In genomic region chr17:23660876-23661200, GRCm38 (mm10) we compare ENCODE assay signal across 11 mouse cellular contexts. TPM values are rescaled to one million over a fixed set of nuclear protein-coding genes. Genes with fewer than 3 reads are reported as not detected.
DNase-seq lines count a peak whose midpoint lies in the region; ATAC-seq and TF ChIP-seq lines count a peak whose summit lies in the region.
"Had no signal": no experiment of that assay in that cellular context is flagged by ENCODE, and none has a peak within 500 bp of the region (broad histone marks: within the 10 kb centered on the region; RNA-seq: fewer than 3 reads in every experiment).

No protein-coding gene starts in this region.

- no peak for DNase-seq in heart, postnatal 10 days
- DNase-seq in neural tube, embryonic 10.5 days (ENCODE audit: extremely low spot score, low spot score) = no peak
- DNase-seq in liver, embryonic 14.5 days (ENCODE audit: low read depth in 3 of 3, low spot score in 3 of 3) = no peak
- DNase-seq in spleen, adult 18-20 months = no peak
- no peak for DNase-seq in thymus, adult 2 months
- no peak for DNase-seq in layer of hippocampus, adult 2 months (ENCODE audit: low spot score in 2 of 2)
- DNase-seq: gastrocnemius, postnatal 36 days had no signal

- peak overlapping the region; percentile 38 for H3K4me2 ChIP-seq in heart, embryonic 12.5 days
- peak overlapping the region; percentile 34 for H3K4me2 ChIP-seq in neural tube, embryonic 15.5 days
- H3K4me2 ChIP-seq in liver, embryonic 14.5 days (ENCODE audit: low read depth) = peak overlapping the region; percentile 21

- no peaks in the 10 kb centered on the region for H3K9me3 ChIP-seq in heart, embryonic 12.5 days (replicated peaks)
- no peaks in the 10 kb centered on the region for H3K9me3 ChIP-seq in neural tube, embryonic 15.5 days (replicated peaks)
- H3K9me3 ChIP-seq in liver, embryonic 14.5 days (ENCODE audit: control insufficient read depth, low read length) = no peaks in the 10 kb centered on the region

- no peak overlapping the region for H3K27ac ChIP-seq in heart, embryonic 12.5 days (ENCODE audit: poor library complexity, severe bottlenecking)
- no peak overlapping the region for H3K27ac ChIP-seq in neural tube, embryonic 15.5 days (replicated peaks)
- H3K27ac ChIP-seq in liver, embryonic 14.5 days = no peak overlapping the region
- no peak overlapping the region for H3K27ac ChIP-seq in thymus, adult 2 months (ENCODE audit: control insufficient read depth, insufficient read depth, low read length)
- H3K27ac ChIP-seq in layer of hippocampus, adult 2 months = no peak overlapping the region
- H3K27ac ChIP-seq: macrophage had no signal

- TF ChIP-seq EP300 in liver, embryonic 14.5 days (IDR thresholded peaks at IDR 0.05; ENCODE audit: low read depth) = no peak

- intact Hi-C loops in heart, postnatal 10 days (cut with DNase I) = loop anchor here (5.0 kb wide), 1 partner anchor 46 kb away; no protein-coding TSS in a partner anchor

- ATAC-seq in heart, embryonic 12.5 days (ENCODE audit: insufficient number of reproducible peaks, low FRiP score) = no peak
- no peak for ATAC-seq in neural tube, embryonic 15.5 days (ENCODE audit: low FRiP score)
- no peak for ATAC-seq in liver, embryonic 14.5 days (ENCODE audit: insufficient read depth)

- no peak overlapping the region for H3K9ac ChIP-seq in heart, embryonic 12.5 days
- H3K9ac ChIP-seq in neural tube, embryonic 15.5 days (replicated peaks) = no peak overlapping the region
- H3K9ac ChIP-seq in liver, embryonic 14.5 days (replicated peaks) = no peak overlapping the region

- H3K27me3 ChIP-seq in heart, embryonic 12.5 days (replicated peaks) = peaks cover 60% of the 10 kb centered on the region
- H3K27me3 ChIP-seq in neural tube, embryonic 15.5 days (replicated peaks) = peaks cover 47% of the 10 kb centered on the region
- peaks cover 19% of the 10 kb centered on the region for H3K27me3 ChIP-seq in liver, embryonic 14.5 days (ENCODE audit: control insufficient read depth, insufficient read depth, low read length)
- H3K27me3 ChIP-seq in thymus, adult 2 months (ENCODE audit: control insufficient read depth, insufficient read depth, low read length) = peaks cover 5% of the 10 kb centered on the region; the same call in 1 of the 2 replicates

- peaks cover 10% of the 10 kb centered on the region; the same call in 1 of the 2 replicates for H3K4me1 ChIP-seq in heart, embryonic 12.5 days (replicated peaks)
- H3K4me1 ChIP-seq in neural tube, embryonic 15.5 days = peaks cover 8% of the 10 kb centered on the region; the same call in 1 of the 2 replicates
- no peaks in the 10 kb centered on the region for H3K4me1 ChIP-seq in liver, embryonic 14.5 days (replicated peaks; ENCODE audit: control insufficient read depth in 2 of 2, insufficient read depth in 2 of 2, low read length in 1 of 2)
- peaks cover 10% of the 10 kb centered on the region; the same call in 1 of the 2 replicates for H3K4me1 ChIP-seq in thymus, adult 2 months (replicated peaks; ENCODE audit: control insufficient read depth, insufficient read depth, low read length)

- peak overlapping the region; percentile 7 for H3K4me3 ChIP-seq in heart, embryonic 12.5 days
- no peak overlapping the region for H3K4me3 ChIP-seq in neural tube, embryonic 15.5 days (replicated peaks)
- H3K4me3 ChIP-seq in liver, embryonic 14.5 days (ENCODE audit: insufficient read depth in 1 of 2, low read depth in 2 of 2, low read length in 2 of 2) = no peak overlapping the region
- no peak overlapping the region for H3K4me3 ChIP-seq in thymus, adult 2 months (ENCODE audit: control insufficient read depth, insufficient read depth, low read length)
- H3K4me3 ChIP-seq in layer of hippocampus, adult 2 months = no peak overlapping the region

- 4% methylated on average over 14 of the region's 14 CpGs for WGBS in heart, embryonic 12.5 days
- 3% methylated on average over 13 of the region's 14 CpGs for WGBS in neural tube, embryonic 15.5 days
- WGBS in liver, embryonic 14.5 days (ENCODE audit: insufficient replicate concordance) = 3% methylated on average over 14 of the region's 14 CpGs
- WGBS in thymus, adult 2 months = 4% methylated on average over 14 of the region's 14 CpGs

- peaks cover 1% of the 10 kb centered on the region; the same call in 1 of the 2 replicates for H3K36me3 ChIP-seq in heart, embryonic 12.5 days
- no peaks in the 10 kb centered on the region for H3K36me3 ChIP-seq in neural tube, embryonic 15.5 days
- no peaks in the 10 kb centered on the region for H3K36me3 ChIP-seq in liver, embryonic 14.5 days (replicated peaks; ENCODE audit: control insufficient read depth, insufficient read depth, low read depth)
- H3K36me3 ChIP-seq in thymus, adult 2 months (ENCODE audit: control insufficient read depth, insufficient read depth, low read length) = no peaks in the 10 kb centered on the region

- TF ChIP-seq CTCF in liver, embryonic 14.5 days (IDR thresholded peaks at IDR 0.05; ENCODE audit: low read depth) = no peak
- TF ChIP-seq CTCF in thymus, adult 2 months (IDR thresholded peaks at IDR 0.05; ENCODE audit: borderline replicate concordance, control insufficient read depth, extremely low read depth, insufficient read depth, low read length, poor library complexity) = no peak
- TF ChIP-seq CTCF in layer of hippocampus, adult 2 months (conservative IDR thresholded peaks at IDR 0.05) = no peak

- TF ChIP-seq POLR2A in thymus, adult 2 months (IDR thresholded peaks at IDR 0.05; ENCODE audit: control insufficient read depth, extremely low read depth, insufficient read depth, low read length, poor library complexity) = no peak

RNA-seq across cellular contexts. Expression of gene Bicdl2, which starts 0.5 kb away (rescaled TPM):
- 0.36 TPM in 1 of 2 replicates, not detected in the other for polyA plus RNA-seq in heart, embryonic 12.5 days (2016; fragmentation: Nextera tagmentation; extraction: Ambion mirVana)
- total RNA-seq in heart, postnatal 10 days (2021) = not detected
- 0.84 TPM in 1 of 2 replicates, not detected in the other for polyA plus RNA-seq in neural tube, embryonic 15.5 days (2015; fragmentation: Nextera tagmentation; extraction: Ambion mirVana)
- 0.02 TPM in 2 replicates for polyA plus RNA-seq in liver, embryonic 14.5 days (2012; rRNA removed)
- not detected in 2 replicates for polyA plus RNA-seq in liver, embryonic 14.5 days (2014; fragmentation: Nextera tagmentation; extraction: Ambion mirVana)
- polyA plus RNA-seq in thymus, adult 2 months (2012; rRNA removed) = 0.43 and 0.49 TPM in 2 replicates
- not detected for total RNA-seq in layer of hippocampus, adult 2 months (2021)
- total RNA-seq: adrenal gland, adult 2 months; gastrocnemius, postnatal 36 days had no signal
- polyA plus RNA-seq: adrenal gland, adult 2 months; macrophage had no signal

RNA-seq across cellular contexts. Expression of gene Hcfc1r1, which starts 12.6 kb away (rescaled TPM):
- polyA plus RNA-seq in heart, embryonic 12.5 days (2016; fragmentation: Nextera tagmentation; extraction: Ambion mirVana) = 334 and 337 TPM in 2 replicates
- total RNA-seq in heart, postnatal 10 days (2021) = 100 to 1,000 TPM; 218 to 220 TPM
- 129 and 149 TPM in 2 replicates for polyA plus RNA-seq in neural tube, embryonic 15.5 days (2015; fragmentation: Nextera tagmentation; extraction: Ambion mirVana)
- 11.3 and 15.3 TPM in 2 replicates for polyA plus RNA-seq in liver, embryonic 14.5 days (2012; rRNA removed)
- 21.0 and 24.5 TPM in 2 replicates for polyA plus RNA-seq in liver, embryonic 14.5 days (2014; fragmentation: Nextera tagmentation; extraction: Ambion mirVana)
- 143 and 192 TPM in 2 replicates for polyA plus RNA-seq in thymus, adult 2 months (2012; rRNA removed)
- total RNA-seq in layer of hippocampus, adult 2 months (2021) = 100 to 1,000 TPM; 110 to 118 TPM

RNA-seq across cellular contexts. Expression of gene Thoc6, which starts 12.8 kb away (rescaled TPM):
- 35.8 and 39.1 TPM in 2 replicates for polyA plus RNA-seq in heart, embryonic 12.5 days (2016; fragmentation: Nextera tagmentation; extraction: Ambion mirVana)
- total RNA-seq in heart, postnatal 10 days (2021) = 10 to 100 TPM; 21.0 to 21.1 TPM
- 44.1 and 45.1 TPM in 2 replicates for polyA plus RNA-seq in neural tube, embryonic 15.5 days (2015; fragmentation: Nextera tagmentation; extraction: Ambion mirVana)
- 14.8 and 17.2 TPM in 2 replicates for polyA plus RNA-seq in liver, embryonic 14.5 days (2012; rRNA removed)
- 21.4 and 21.5 TPM in 2 replicates for polyA plus RNA-seq in liver, embryonic 14.5 days (2014; fragmentation: Nextera tagmentation; extraction: Ambion mirVana)
- polyA plus RNA-seq in thymus, adult 2 months (2012; rRNA removed) = 78.3 and 84.5 TPM in 2 replicates
- 1 to 10 TPM; 7.1 to 7.6 TPM for total RNA-seq in layer of hippocampus, adult 2 months (2021)

RNA-seq across cellular contexts. Expression of gene Mmp25, which starts 15.8 kb away (rescaled TPM):
- 0.42 and 0.75 TPM in 2 replicates for polyA plus RNA-seq in heart, embryonic 12.5 days (2016; fragmentation: Nextera tagmentation; extraction: Ambion mirVana)
- total RNA-seq in heart, postnatal 10 days (2021) = under 1 TPM; 0.55 to 0.69 TPM
- polyA plus RNA-seq in neural tube, embryonic 15.5 days (2015; fragmentation: Nextera tagmentation; extraction: Ambion mirVana) = 2.1 and 2.5 TPM in 2 replicates
- polyA plus RNA-seq in liver, embryonic 14.5 days (2012; rRNA removed) = 0.11 and 0.12 TPM in 2 replicates
- polyA plus RNA-seq in liver, embryonic 14.5 days (2014; fragmentation: Nextera tagmentation; extraction: Ambion mirVana) = 0.11 TPM in 1 of 2 replicates, not detected in the other
- 7.2 and 7.4 TPM in 2 replicates for polyA plus RNA-seq in thymus, adult 2 months (2012; rRNA removed)
- under 1 TPM in 1 of 2 experiments, not detected in 1; 0.17 TPM for total RNA-seq in layer of hippocampus, adult 2 months (2021)
- total RNA-seq: gastrocnemius, postnatal 36 days had no signal

RNA-seq across cellular contexts. Expression of gene Tnfrsf12a, which starts 16.4 kb away (rescaled TPM):
- polyA plus RNA-seq in heart, embryonic 12.5 days (2016; fragmentation: Nextera tagmentation; extraction: Ambion mirVana) = 117 and 119 TPM in 2 replicates
- total RNA-seq in heart, postnatal 10 days (2021) = 100 to 1,000 TPM; 138 to 142 TPM
- 9.1 and 9.5 TPM in 2 replicates for polyA plus RNA-seq in neural tube, embryonic 15.5 days (2015; fragmentation: Nextera tagmentation; extraction: Ambion mirVana)
- 1.4 and 1.7 TPM in 2 replicates for polyA plus RNA-seq in liver, embryonic 14.5 days (2012; rRNA removed)
- 3.0 and 3.9 TPM in 2 replicates for polyA plus RNA-seq in liver, embryonic 14.5 days (2014; fragmentation: Nextera tagmentation; extraction: Ambion mirVana)
- polyA plus RNA-seq in thymus, adult 2 months (2012; rRNA removed) = 10.2 and 11.4 TPM in 2 replicates
- 1 to 10 TPM; 5.5 to 6.3 TPM for total RNA-seq in layer of hippocampus, adult 2 months (2021)
